Mouse (Mus musculus): ENCODE data around the gene Gtsf1l.
"Not testable (repeated sequence)": the region's sequence is repeated elsewhere in the genome, so short reads cannot be mapped to it uniquely, and the experiment has no call there.

Gene Gtsf1l

GRCm38 (mm10) chr2:163089475-163090123 is 1.9 kb upstream of the Gtsf1l start:
- in situ Hi-C loops (cut with MseI, MboI), result loop anchor here in 1 of 2 experiments (5.0 kb wide), 1 partner anchor 42 kb away; no protein-coding TSS in a partner anchor

GRCm38 (mm10) chr2:163086561-163086960 is 1.1 kb downstream of the Gtsf1l start:
- in situ Hi-C loops (cut with MseI, MboI), result loop anchor here in 1 of 2 experiments (5.0 kb wide), 1 partner anchor 39 kb away; no protein-coding TSS in a partner anchor

GRCm38 (mm10) chr2:163085047-163085446 is 2.6 kb downstream of the Gtsf1l start:
- in situ Hi-C loops (cut with MseI, MboI), result loop anchor here in 1 of 2 experiments (5.0 kb wide), 1 partner anchor 38 kb away; no protein-coding TSS in a partner anchor

- in situ Hi-C loops (cut with MseI, MboI), result no loop called here
Measured at GRCm38 (mm10) chr2:163084519-163084918, 3.1 kb downstream of the Gtsf1l start.

- in situ Hi-C loops (cut with MseI, MboI), result no loop called here
Measured at GRCm38 (mm10) chr2:163082591-163082990, 5.1 kb downstream of the Gtsf1l start.

- in situ Hi-C loops (cut with MseI, MboI), result no loop called here
Measured at GRCm38 (mm10) chr2:163079041-163079440, 8.6 kb downstream of the Gtsf1l start.

- in situ Hi-C loops (cut with MseI, MboI), result no loop called here
Measured at GRCm38 (mm10) chr2:163075234-163075633, 12.4 kb downstream of the Gtsf1l start.

- in situ Hi-C loops (cut with MseI, MboI), result no loop called here
Measured at GRCm38 (mm10) chr2:163074808-163075207, 12.8 kb downstream of the Gtsf1l start.

- in situ Hi-C loops (cut with MseI, MboI), result no loop called here
Measured at GRCm38 (mm10) chr2:163074006-163074405, 13.6 kb downstream of the Gtsf1l start.

GRCm38 (mm10) chr2:163073023-163073757 is 14.5 kb downstream of the Gtsf1l start:
- in situ Hi-C loops (cut with MseI, MboI), result no loop called here

GRCm38 (mm10) chr2:163071590-163071989 is 16.1 kb downstream of the Gtsf1l start:
- in situ Hi-C loops (cut with MseI, MboI), result no loop called here

GRCm38 (mm10) chr2:163070213-163070612 is 17.4 kb downstream of the Gtsf1l start:
- in situ Hi-C loops (cut with MseI, MboI), result no loop called here

- in situ Hi-C loops (cut with MseI, MboI), result no loop called here
Measured at GRCm38 (mm10) chr2:163067233-163067632, 20.4 kb downstream of the Gtsf1l start.

- in situ Hi-C loops (cut with MseI, MboI), result no loop called here
Measured at GRCm38 (mm10) chr2:163066326-163066725, 21.3 kb downstream of the Gtsf1l start.

- in situ Hi-C loops (cut with MseI, MboI), result no loop called here
Measured at GRCm38 (mm10) chr2:163062119-163062508, 25.5 kb downstream of the Gtsf1l start.

- in situ Hi-C loops (cut with MseI, MboI), result no loop called here
Measured at GRCm38 (mm10) chr2:163061203-163062118, 26.2 kb downstream of the Gtsf1l start.

- in situ Hi-C loops (cut with MseI, MboI), result no loop called here
Measured at GRCm38 (mm10) chr2:163060630-163061029, 27.0 kb downstream of the Gtsf1l start.

GRCm38 (mm10) chr2:163058981-163059380 is 28.7 kb downstream of the Gtsf1l start:
- in situ Hi-C loops (cut with MseI, MboI), result not testable (repeated sequence)

GRCm38 (mm10) chr2:163056584-163056983 is 31.1 kb downstream of the Gtsf1l start:
- in situ Hi-C loops (cut with MseI, MboI), result no loop called here

- in situ Hi-C loops (cut with MseI, MboI), result no loop called here
Measured at GRCm38 (mm10) chr2:163055715-163056114, 31.9 kb downstream of the Gtsf1l start.

GRCm38 (mm10) chr2:163054891-163055494 is 32.7 kb downstream of the Gtsf1l start:
- in situ Hi-C loops (cut with MseI, MboI), result no loop called here

All from mouse trophoblast stem cell (cell line).